Mouse (Mus musculus) myocyte (in vitro differentiated cells): Measurements from ENCODE around the gene Asb13. TPM values are rescaled to one million over a fixed set of nuclear protein-coding genes. Genes with fewer than 3 reads are reported as not detected.

ENCODE experiments used
- H3K27me3 ChIP-seq: one replicate; pipeline ENCODE4 v1.6.1; 2011; ENCODE audit not compliant: control insufficient read depth, insufficient read depth, insufficient read length
- H3K36me3 ChIP-seq: one replicate; pipeline ENCODE4 v1.6.1; 2011; ENCODE audit not compliant: control insufficient read depth, insufficient read depth
- H3K4me2 ChIP-seq: one replicate; pipeline ENCODE4 v1.6.1; 2011; ENCODE audit warnings: low read depth, control low read depth
- H3K4me3 ChIP-seq: one replicate; pipeline ENCODE4 v1.5.1; 2011; ENCODE audit warnings: mild to moderate bottlenecking, control low read depth, moderate library complexity
- H3K79me2 ChIP-seq: one replicate; pipeline ENCODE4 v1.6.1; 2011; ENCODE audit not compliant: control insufficient read depth, insufficient read depth
- H3ac ChIP-seq: one replicate; pipeline ENCODE4 v1.6.1; 2011; ENCODE audit not compliant: control insufficient read depth, insufficient read length
- CEBPB ChIP-seq: IDR thresholded peaks from 2 replicates; pipeline ENCODE4 v1.6.1; 2011; ENCODE audit warnings: mild to moderate bottlenecking, moderate library complexity; ENCODE audit not compliant: poor library complexity, insufficient read depth, severe bottlenecking
- E2F4 ChIP-seq: IDR thresholded peaks from one replicate; pipeline ENCODE4 v1.6.1; 2011; ENCODE audit warnings: mild to moderate bottlenecking, control low read depth, moderate library complexity; ENCODE audit not compliant: insufficient read depth
- MAX ChIP-seq: IDR thresholded peaks from one replicate; pipeline ENCODE4 v1.6.1; 2011; ENCODE audit warnings: low read depth, mild to moderate bottlenecking, control low read depth
- MYOD1 ChIP-seq, 3 experiments: IDR thresholded peaks; one replicate each; pipeline ENCODE4 v1.6.1; 2011; ENCODE audit warnings: control low read depth in 2 of 3, low read depth in 2 of 3, mild to moderate bottlenecking in 2 of 3, moderate library complexity in 1 of 3; ENCODE audit not compliant: insufficient read length in 2 of 3, control insufficient read depth in 1 of 3
- MYOG ChIP-seq, 3 experiments: IDR thresholded peaks; one replicate each; pipeline ENCODE4 v1.6.1; 2011; ENCODE audit warnings: control low read depth in 2 of 3, low read depth in 2 of 3, mild to moderate bottlenecking in 2 of 3; ENCODE audit not compliant: insufficient read length in 2 of 3, control insufficient read depth in 1 of 3, insufficient read depth in 1 of 3
- POLR2A ChIP-seq: IDR thresholded peaks from one replicate; pipeline ENCODE4 v1.6.1; 2011; ENCODE audit warnings: low read depth, mild to moderate bottlenecking, control low read depth, moderate library complexity; ENCODE audit not compliant: insufficient read length
- POLR2AphosphoS2 ChIP-seq: IDR thresholded peaks from one replicate; pipeline ENCODE4 v1.6.1; 2011; ENCODE audit warnings: low read depth, control low read depth; ENCODE audit not compliant: insufficient read length
- REST ChIP-seq: IDR thresholded peaks from one replicate; pipeline ENCODE4 v1.6.1; 2011; ENCODE audit warnings: mild to moderate bottlenecking, control low read depth, moderate library complexity; ENCODE audit not compliant: insufficient read depth, insufficient read length
- SRF ChIP-seq: IDR thresholded peaks from one replicate; pipeline ENCODE4 v1.6.1; 2011; ENCODE audit warnings: low read depth; ENCODE audit not compliant: control insufficient read depth, insufficient read length
- TCF12 ChIP-seq: IDR thresholded peaks from one replicate; pipeline ENCODE4 v1.6.1; 2011; ENCODE audit warnings: mild to moderate bottlenecking, control low read depth; ENCODE audit not compliant: poor library complexity, insufficient read depth, severe bottlenecking
- TCF3 ChIP-seq: IDR thresholded peaks from one replicate; pipeline ENCODE4 v1.6.1; 2011; ENCODE audit warnings: low read depth, control low read depth; ENCODE audit not compliant: insufficient read length
- USF1 ChIP-seq: IDR thresholded peaks from one replicate; pipeline ENCODE4 v1.6.1; 2011; ENCODE audit warnings: low read depth, mild to moderate bottlenecking, control low read depth, moderate library complexity
- polyA plus RNA-seq: library from polyadenylated mRNA; unstranded; fragments of >200 nt; fragmentation: generic; extraction: Trizol; gene quantifications from one replicate; pipeline ENCODE4 v1.2.1, GENCODE M21; 2012; ENCODE audit warnings: missing spikeins

The Asb13 gene
- polyA plus RNA-seq, 1 experiment: 0.97 TPM

DNA sequence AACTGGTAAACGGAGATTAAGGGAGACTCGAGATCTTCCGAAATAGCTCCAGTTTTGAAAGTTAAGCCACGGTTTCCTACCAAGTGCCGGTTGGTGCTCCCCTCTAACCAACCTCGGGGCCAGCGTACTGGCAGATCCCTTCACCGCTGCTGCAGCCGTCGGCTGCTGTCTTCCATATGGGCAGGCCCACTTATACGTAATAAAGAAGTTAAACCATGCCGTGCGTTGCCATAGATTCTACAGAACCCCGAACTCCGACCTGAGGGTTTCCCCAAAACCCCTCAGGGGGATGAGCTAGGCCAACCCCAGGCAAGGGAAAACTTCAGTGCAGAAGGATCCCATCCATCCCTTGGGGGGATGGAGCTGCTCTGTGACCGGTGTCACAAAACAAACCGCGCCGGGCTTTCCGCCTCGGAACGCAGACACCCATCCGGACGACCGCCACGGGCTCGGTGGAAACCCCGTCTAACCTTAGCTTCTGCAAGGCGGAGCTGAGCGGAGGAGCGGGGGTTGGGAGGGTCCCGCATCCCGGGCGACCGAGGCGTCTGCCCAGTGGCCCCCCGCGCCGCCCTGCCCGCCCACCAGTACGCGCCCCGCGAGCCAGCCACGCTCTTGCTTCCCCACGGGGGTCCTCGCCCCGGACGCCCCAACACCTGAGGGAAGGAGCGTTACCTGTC, 23.6 kb upstream of the Asb13 start:
- no peak for TF ChIP-seq POLR2AphosphoS2
- no peak for TF ChIP-seq TCF3
- no peak for TF ChIP-seq MYOD1 (IDR thresholded peaks at IDR 0.05; ENCODE audit: control insufficient read depth in 1 of 3, insufficient read length in 2 of 3, low read depth in 2 of 3)
- no peak for TF ChIP-seq USF1
- no peak for TF ChIP-seq E2F4
- no peak for TF ChIP-seq MAX
- TF ChIP-seq REST: no peak
- no peak for TF ChIP-seq TCF12
- TF ChIP-seq MYOG (IDR thresholded peaks at IDR 0.05; ENCODE audit: control insufficient read depth in 1 of 3, insufficient read depth in 1 of 3, insufficient read length in 2 of 3, low read depth in 2 of 3): no peak
- TF ChIP-seq POLR2A: no peak
- TF ChIP-seq SRF: no peak
- no peak for TF ChIP-seq CEBPB

DNA sequence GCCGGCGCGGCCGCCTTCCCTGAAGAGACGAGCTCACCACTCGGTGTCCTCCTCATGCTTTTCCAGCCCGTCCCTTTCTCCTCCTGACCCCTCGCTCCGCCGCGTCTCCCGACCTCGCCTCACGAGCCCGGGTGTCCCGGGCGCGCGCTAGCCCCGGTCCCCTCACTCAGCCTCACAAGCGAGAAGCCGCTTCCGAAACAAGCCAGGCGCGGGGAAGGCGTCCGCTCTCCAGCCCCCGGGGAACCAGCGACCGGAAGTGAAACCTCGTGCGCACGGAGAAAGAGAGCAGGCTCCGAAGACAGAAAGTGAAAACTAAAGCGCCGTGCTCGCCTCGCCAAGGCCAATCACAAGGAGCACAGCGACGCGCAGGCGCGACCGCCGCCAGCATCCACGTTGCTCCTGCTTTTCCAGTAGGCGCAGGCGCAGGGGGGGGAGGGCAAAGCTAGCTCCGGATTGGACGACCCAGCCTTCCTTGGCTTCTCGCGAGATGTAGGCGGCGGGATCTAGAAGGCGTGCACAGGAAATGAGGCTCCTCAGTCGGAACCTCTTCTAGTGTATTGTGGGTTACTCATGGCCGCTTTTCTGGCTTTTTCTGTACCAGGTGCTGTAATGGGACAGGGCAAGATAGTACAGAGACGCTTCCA, 22.9 kb upstream of the Asb13 start, which contains the start of gene Fam208b:
TSS of gene Fam208b (minus strand) at position 314 of the 644 bp plus-strand sequence.
- Histone ChIP-seq H3K4me3 (peak within 1 kb of the TSS; percentile 96), H3K4me2 (peak within 1 kb of the TSS; percentile 95), H3K36me3 (no peaks in the 10 kb centered on the region), H3K27me3 (no peaks in the 10 kb centered on the region), H3K79me2 (peaks cover 43% of the 10 kb centered on the region), H3ac (peak within 1 kb of the TSS; percentile 11)
- no peak for TF ChIP-seq REST
- peak; percentile 57 for TF ChIP-seq POLR2A
- TF ChIP-seq POLR2AphosphoS2: peak; percentile 43

More for the DNA sequence above, 23.6 kb upstream of the Asb13 start:
- H3K4me3 ChIP-seq: peak overlapping the region; percentile 96
- H3K79me2 ChIP-seq: peaks cover 49% of the 10 kb centered on the region
- H3K27me3 ChIP-seq: no peaks in the 10 kb centered on the region
- peak overlapping the region; percentile 11 for H3ac ChIP-seq
- H3K36me3 ChIP-seq: no peaks in the 10 kb centered on the region
- H3K4me2 ChIP-seq: peak overlapping the region; percentile 95

DNA sequence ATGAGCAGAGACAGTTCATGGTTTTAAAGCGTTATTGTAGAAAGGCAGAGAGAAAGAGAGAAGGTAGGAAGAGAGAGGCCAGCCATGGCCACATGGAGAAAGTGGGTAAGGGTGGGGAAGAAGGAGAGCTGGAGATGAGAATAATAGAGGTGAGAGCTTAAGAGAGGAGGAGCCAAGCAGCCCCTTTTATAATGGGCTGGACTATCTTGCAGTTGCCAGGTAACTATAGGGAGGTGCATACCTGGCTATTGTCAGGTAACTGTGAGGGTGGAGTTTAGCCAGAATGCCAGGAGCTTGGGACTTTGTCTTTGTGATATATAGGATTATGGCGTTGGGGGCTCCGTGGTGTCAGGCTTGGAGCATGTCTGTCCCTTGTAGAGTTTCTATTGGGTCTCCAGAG, 6.7 kb upstream of the Asb13 start:
- H3ac ChIP-seq: no peak overlapping the region
- H3K36me3 ChIP-seq: no peaks in the 10 kb centered on the region
- TF ChIP-seq MAX (no peak), POLR2A (no peak), MYOD1 (IDR thresholded peaks at IDR 0.05; ENCODE audit: control insufficient read depth in 1 of 3, insufficient read length in 2 of 3, low read depth in 2 of 3) (no peak), TCF12 (no peak)
- H3K79me2 ChIP-seq: no peaks in the 10 kb centered on the region
- no peaks in the 10 kb centered on the region for H3K27me3 ChIP-seq
- H3K4me2 ChIP-seq: no peak overlapping the region
- no peak overlapping the region for H3K4me3 ChIP-seq

DNA sequence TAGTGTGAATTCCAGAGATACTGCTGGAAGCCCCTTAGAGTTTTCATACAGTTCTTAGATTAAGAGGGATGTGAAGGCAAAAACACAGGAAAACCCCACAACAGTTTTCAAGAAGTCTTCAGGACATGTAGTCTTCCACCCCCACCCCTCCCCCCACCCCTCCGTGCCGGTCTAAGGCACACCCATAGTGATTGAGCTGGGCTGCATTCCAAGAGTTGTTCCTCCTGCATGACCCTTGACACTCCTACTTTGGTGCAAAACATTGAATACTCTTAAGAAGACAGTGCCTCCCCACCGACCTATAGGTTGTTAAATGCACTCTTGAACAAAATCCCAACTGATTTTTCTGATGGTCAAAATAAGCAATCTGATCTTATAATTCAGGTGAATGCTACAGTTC, 5.7 kb upstream of the Asb13 start:
- no peaks in the 10 kb centered on the region for H3K79me2 ChIP-seq
- no peak overlapping the region for H3ac ChIP-seq
- H3K36me3 ChIP-seq: no peaks in the 10 kb centered on the region
- no peaks in the 10 kb centered on the region for H3K27me3 ChIP-seq
- TF ChIP-seq SRF: no peak
- no peak overlapping the region for H3K4me3 ChIP-seq
- no peak overlapping the region for H3K4me2 ChIP-seq

DNA sequence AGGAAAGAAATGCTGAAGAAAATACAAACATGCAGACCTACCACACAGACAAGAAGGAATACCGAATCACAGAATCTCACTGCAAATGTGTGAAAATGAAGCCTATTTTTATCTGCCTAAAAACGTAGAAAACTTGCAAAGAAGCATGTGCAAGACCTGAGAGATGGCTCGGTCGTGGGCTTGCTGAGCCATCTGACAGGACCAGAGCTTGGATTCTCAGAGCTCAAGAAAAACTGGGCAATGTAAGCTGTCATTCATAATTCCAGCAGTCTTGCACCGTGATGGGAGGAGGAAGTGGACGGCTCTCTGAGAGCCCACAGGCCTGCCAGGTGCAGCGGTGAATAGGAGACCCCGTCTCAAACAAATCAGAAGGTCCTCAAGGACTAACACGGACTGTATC, 1.3 kb upstream of the Asb13 start:
- H3K79me2 ChIP-seq: no peaks in the 10 kb centered on the region
- no peak overlapping the region for H3K4me2 ChIP-seq
- no peaks in the 10 kb centered on the region for H3K27me3 ChIP-seq
- no peak overlapping the region for H3K4me3 ChIP-seq
- no peak overlapping the region for H3ac ChIP-seq
- no peak for TF ChIP-seq TCF12
- no peak for TF ChIP-seq CEBPB
- TF ChIP-seq USF1: no peak
- no peak for TF ChIP-seq POLR2A
- TF ChIP-seq SRF: no peak
- no peak for TF ChIP-seq REST
- TF ChIP-seq E2F4: no peak
- no peak for TF ChIP-seq MYOD1 (IDR thresholded peaks at IDR 0.05; ENCODE audit: control insufficient read depth in 1 of 3, insufficient read length in 2 of 3, low read depth in 2 of 3)
- TF ChIP-seq TCF3: no peak
- H3K36me3 ChIP-seq: no peaks in the 10 kb centered on the region

DNA sequence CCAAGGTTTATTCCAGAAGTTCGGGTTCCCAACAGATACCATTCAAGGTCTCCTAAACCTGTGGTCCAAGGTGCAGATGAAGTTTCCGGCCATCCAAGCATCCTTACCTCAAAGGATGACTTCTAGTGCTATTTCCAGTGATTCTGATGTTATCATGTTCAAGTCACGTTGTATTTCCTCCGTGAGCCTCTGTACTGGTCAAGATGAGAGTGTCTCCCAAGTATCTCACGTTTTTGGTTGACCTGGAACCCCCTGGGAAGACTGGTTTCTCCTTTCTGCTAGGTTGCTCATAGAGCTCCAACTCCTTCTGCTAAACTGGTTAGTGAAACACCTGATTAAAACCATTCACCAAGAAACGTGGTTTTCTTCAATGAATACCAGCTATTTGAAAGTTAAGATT, 701 bp upstream of the Asb13 start:
- Histone ChIP-seq H3K36me3 (no peaks in the 10 kb centered on the region), H3K4me2 (no peak overlapping the region), H3K79me2 (no peaks in the 10 kb centered on the region), H3K27me3 (no peaks in the 10 kb centered on the region), H3ac (no peak overlapping the region), H3K4me3 (peak overlapping the region; percentile 30)
- no peak for TF ChIP-seq MYOG (IDR thresholded peaks at IDR 0.05; ENCODE audit: control insufficient read depth in 1 of 3, insufficient read depth in 1 of 3, insufficient read length in 2 of 3, low read depth in 2 of 3)
- TF ChIP-seq POLR2A: no peak
- TF ChIP-seq REST: no peak
- no peak for TF ChIP-seq POLR2AphosphoS2
- TF ChIP-seq CEBPB: no peak
- TF ChIP-seq MAX: no peak
